Mouse (Mus musculus): Measurements from ENCODE around the gene Baz2b.
A peak's percentile ranks its signal among the peaks of the same experiment; 100 is the strongest.
"Not testable (repeated sequence)": the region's sequence is repeated elsewhere in the genome, so short reads cannot be mapped to it uniquely, and the experiment has no call there.

Baz2b gene

DNA sequence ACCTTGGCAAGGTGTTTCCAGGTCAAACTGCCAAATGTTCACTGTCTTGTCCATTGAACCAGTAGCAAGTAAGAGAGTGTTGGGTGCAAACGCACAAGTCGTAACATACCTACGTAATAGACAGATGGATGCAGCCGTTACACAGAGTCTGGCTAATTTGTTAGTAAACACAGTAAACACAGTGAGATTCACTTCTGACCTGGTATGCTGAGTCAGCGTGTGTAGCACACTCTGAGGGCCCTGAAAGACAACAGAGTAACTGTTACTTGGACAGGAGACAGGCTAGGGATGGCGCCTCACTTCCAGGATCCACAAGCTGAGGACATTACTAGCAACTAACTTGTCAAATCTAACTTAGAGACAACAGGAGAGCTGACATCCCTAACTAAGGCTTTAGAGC, 347.0 kb downstream of the Baz2b start:
- no peak for DNase-seq (ENCODE audit: low spot score in 2 of 2)

DNA sequence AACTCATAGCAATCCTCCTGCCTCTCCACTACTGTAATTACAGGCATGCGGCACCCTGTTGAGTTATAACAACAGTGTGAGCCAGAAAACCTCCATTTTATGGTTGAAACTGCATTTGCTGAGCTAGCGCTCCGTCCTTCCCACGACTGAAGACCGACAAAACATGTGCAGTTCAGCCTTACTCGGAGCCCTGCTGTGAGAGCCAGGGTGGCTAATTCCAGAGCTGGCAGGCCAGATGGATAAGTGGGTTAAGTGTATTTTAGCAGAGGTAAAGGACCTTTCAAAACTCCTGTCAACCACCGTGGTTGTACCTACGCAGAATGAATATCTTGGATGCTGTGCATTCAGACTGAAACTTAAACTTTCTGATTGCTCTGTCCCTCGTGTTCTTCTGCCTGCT, 355.3 kb downstream of the Baz2b start:
- DNase-seq (ENCODE audit: low spot score in 2 of 2) = peak in 1 of 2 experiments; percentile 17

DNA sequence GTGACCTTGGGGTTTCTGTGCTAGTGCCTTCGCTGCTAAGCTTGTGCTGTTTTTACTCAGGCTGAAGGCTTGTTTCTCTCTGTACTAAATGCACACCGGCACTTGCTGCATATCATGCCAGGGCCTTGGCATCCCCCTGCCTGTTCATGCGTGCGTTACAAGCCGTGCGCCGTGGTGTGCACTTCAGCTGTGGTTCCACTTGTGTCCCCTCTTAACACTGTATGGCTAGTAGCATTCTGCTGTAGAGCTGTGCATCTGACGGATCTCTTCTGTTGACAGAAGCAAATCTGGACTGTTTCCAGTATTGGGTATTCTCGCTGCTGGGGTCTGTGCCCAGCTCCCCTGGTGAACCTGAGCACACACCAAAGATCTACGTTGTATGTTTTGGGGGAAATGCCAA, 356.1 kb downstream of the Baz2b start:
- no peak for DNase-seq (ENCODE audit: low spot score in 2 of 2)

DNA sequence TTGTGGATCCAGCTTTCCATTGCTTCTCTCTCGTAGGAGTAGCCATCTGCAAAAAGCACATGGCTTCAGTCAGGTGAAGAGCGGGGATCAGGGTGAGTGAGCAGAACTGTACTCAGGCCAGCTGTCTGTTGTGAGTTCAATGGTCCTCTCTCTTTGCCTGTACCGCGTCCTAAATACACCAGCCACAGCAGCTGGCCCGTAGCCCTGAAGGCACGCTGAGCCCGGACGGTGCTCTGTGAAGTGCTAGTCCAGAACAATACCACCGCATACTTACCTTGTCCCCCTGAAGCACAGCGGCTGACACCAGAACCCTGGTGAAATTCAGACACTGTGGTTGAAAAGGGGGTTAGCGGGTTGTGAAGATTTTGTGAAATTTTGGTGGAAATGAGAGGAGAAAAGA, 356.7 kb downstream of the Baz2b start:
- DNase-seq (ENCODE audit: low spot score in 2 of 2) = no peak

DNA sequence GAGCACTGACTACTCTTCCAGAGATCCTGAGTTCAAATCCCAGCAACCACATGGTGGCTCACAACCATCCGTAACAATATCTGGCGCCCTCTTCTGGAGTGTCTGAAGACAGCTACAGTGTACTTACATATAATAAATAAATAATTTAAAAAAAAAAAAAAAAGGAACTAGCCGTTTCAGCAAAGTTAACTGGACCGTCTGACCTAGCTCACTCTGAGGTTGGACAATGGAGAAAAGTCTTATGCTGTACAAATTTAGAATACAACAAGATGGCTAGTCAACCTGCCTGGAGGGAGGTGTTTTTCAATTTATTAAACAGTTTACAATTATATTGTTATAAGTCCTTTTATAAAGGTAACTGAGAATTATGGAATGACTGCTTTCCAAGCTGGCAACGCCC, 357.8 kb downstream of the Baz2b start:
- not testable (repeated sequence) for DNase-seq (ENCODE audit: low spot score in 2 of 2)
